Mouse (Mus musculus): ENCODE data around the gene Mpped1. TPM values are rescaled to one million over a fixed set of nuclear protein-coding genes. Genes with fewer than 3 reads are reported as not detected.

Gene Mpped1
- polyA plus RNA-seq, 1 experiment from 2014 or later, result 11.3 TPM

GRCm38 (mm10) chr15:83801011-83801410 lies 21.7 kb downstream of the Mpped1 start:
- no peak overlapping the region for H3K4me2 ChIP-seq
- peaks cover 20% of the 10 kb centered on the region for H3K4me1 ChIP-seq (replicated peaks)
- no peak overlapping the region for H3K27ac ChIP-seq
- H3K9me3 ChIP-seq, result no peaks in the 10 kb centered on the region
- WGBS, result 61% methylated on average over 5 of the region's 5 CpGs
- H3K4me3 ChIP-seq, result no peak overlapping the region
- no peak overlapping the region for H3K9ac ChIP-seq
- H3K27me3 ChIP-seq, result 0 out of 2 replicates have a peak, but pooled peaks cover 3% of the 10 kb centered on the region
- no peak for ATAC-seq (ENCODE audit: low FRiP score)
- no peaks in the 10 kb centered on the region for H3K36me3 ChIP-seq

- H3K27me3 ChIP-seq, result no peaks in the 10 kb centered on the region
- H3K27ac ChIP-seq, result no peak overlapping the region
- H3K9ac ChIP-seq, result no peak overlapping the region
- ATAC-seq (ENCODE audit: low FRiP score), result no peak
- no peaks in the 10 kb centered on the region for H3K36me3 ChIP-seq
- no peaks in the 10 kb centered on the region for H3K4me1 ChIP-seq (replicated peaks)
- no peak overlapping the region for H3K4me2 ChIP-seq
- no peaks in the 10 kb centered on the region for H3K9me3 ChIP-seq
- WGBS, result 81% methylated on average over 6 of the region's 6 CpGs
- H3K4me3 ChIP-seq, result no peak overlapping the region
Observed at GRCm38 (mm10) chr15:83814106-83814505, 34.8 kb downstream of the Mpped1 start.

- Histone ChIP-seq H3K27ac (no peak overlapping the region), H3K4me2 (no peak overlapping the region), H3K36me3 (no peaks in the 10 kb centered on the region), H3K27me3 (no peaks in the 10 kb centered on the region), H3K4me1 (replicated peaks) (peaks cover 3% of the 10 kb centered on the region; the same call in 1 of the 2 replicates), H3K4me3 (no peak overlapping the region), H3K9ac (no peak overlapping the region), H3K9me3 (no peaks in the 10 kb centered on the region)
- WGBS, result 80% methylated on average over 8 of the region's 8 CpGs
- no peak for ATAC-seq (ENCODE audit: low FRiP score)
Observed at GRCm38 (mm10) chr15:83828011-83828410, 48.7 kb downstream of the Mpped1 start.

GRCm38 (mm10) chr15:83829226-83829625 lies 50.0 kb downstream of the Mpped1 start:
- ATAC-seq (ENCODE audit: low FRiP score), result 0 out of 2 replicates have a peak, but pooled peaks have one; percentile 24
- peak overlapping the region; percentile 42; the same call in 1 of the 2 replicates for H3K27ac ChIP-seq

GRCm38 (mm10) chr15:83832265-83832664 lies 53.0 kb downstream of the Mpped1 start:
- no peaks in the 10 kb centered on the region for H3K36me3 ChIP-seq
- no peaks in the 10 kb centered on the region for H3K9me3 ChIP-seq
- H3K27ac ChIP-seq, result no peak overlapping the region
- H3K27me3 ChIP-seq, result no peaks in the 10 kb centered on the region
- WGBS, result 62% methylated on average over 6 of the region's 6 CpGs
- ATAC-seq (ENCODE audit: low FRiP score), result no peak
- H3K9ac ChIP-seq, result no peak overlapping the region
- no peak overlapping the region for H3K4me2 ChIP-seq
- H3K4me3 ChIP-seq, result no peak overlapping the region
- H3K4me1 ChIP-seq (replicated peaks), result peaks cover 3% of the 10 kb centered on the region; the same call in 1 of the 2 replicates

More at GRCm38 (mm10) chr15:83829226-83829625, 50.0 kb downstream of the Mpped1 start:
- peaks cover 3% of the 10 kb centered on the region; the same call in 1 of the 2 replicates for H3K4me1 ChIP-seq (replicated peaks)
- no peak overlapping the region for H3K9ac ChIP-seq
- H3K4me3 ChIP-seq, result no peak overlapping the region
- H3K36me3 ChIP-seq, result no peaks in the 10 kb centered on the region
- H3K9me3 ChIP-seq, result no peaks in the 10 kb centered on the region
- WGBS, result 74% methylated on average over 13 of the region's 13 CpGs
- no peaks in the 10 kb centered on the region for H3K27me3 ChIP-seq
- no peak overlapping the region for H3K4me2 ChIP-seq

- Histone ChIP-seq H3K9me3 (no peaks in the 10 kb centered on the region), H3K9ac (no peak overlapping the region), H3K36me3 (no peaks in the 10 kb centered on the region), H3K4me1 (replicated peaks) (peaks cover 33% of the 10 kb centered on the region), H3K4me3 (no peak overlapping the region), H3K4me2 (no peak overlapping the region), H3K27ac (no peak overlapping the region), H3K27me3 (peaks cover 24% of the 10 kb centered on the region)
- 80% methylated on average over 10 of the region's 10 CpGs for WGBS
- no peak for ATAC-seq (ENCODE audit: low FRiP score)
Observed at GRCm38 (mm10) chr15:83840950-83841719, 61.9 kb downstream of the Mpped1 start.

- WGBS, result 83% methylated on average over 12 of the region's 12 CpGs
- Histone ChIP-seq H3K9me3 (no peaks in the 10 kb centered on the region), H3K36me3 (no peaks in the 10 kb centered on the region), H3K27ac (no peak overlapping the region), H3K9ac (no peak overlapping the region), H3K4me2 (no peak overlapping the region), H3K4me1 (replicated peaks) (peaks cover 46% of the 10 kb centered on the region), H3K4me3 (no peak overlapping the region), H3K27me3 (peaks cover 24% of the 10 kb centered on the region)
- ATAC-seq (ENCODE audit: low FRiP score), result no peak
Observed at GRCm38 (mm10) chr15:83842419-83842818, 63.2 kb downstream of the Mpped1 start.

GRCm38 (mm10) chr15:83842915-83843789 lies 63.9 kb downstream of the Mpped1 start:
- Histone ChIP-seq H3K9ac (no peak overlapping the region), H3K9me3 (no peaks in the 10 kb centered on the region), H3K27ac (peak overlapping the region; percentile 48), H3K36me3 (no peaks in the 10 kb centered on the region), H3K4me2 (no peak overlapping the region), H3K4me1 (replicated peaks) (peaks cover 53% of the 10 kb centered on the region), H3K27me3 (peaks cover 24% of the 10 kb centered on the region), H3K4me3 (no peak overlapping the region)
- 40% methylated on average over 22 of the region's 22 CpGs for WGBS
- no peak for ATAC-seq (ENCODE audit: low FRiP score)

- WGBS, result 21% methylated on average over 11 of the region's 11 CpGs
- peak; percentile 14; the same call in 1 of the 2 replicates for ATAC-seq (ENCODE audit: low FRiP score)
- no peak overlapping the region for H3K9ac ChIP-seq
- H3K4me3 ChIP-seq, result no peak overlapping the region
- H3K27ac ChIP-seq, result peak overlapping the region; percentile 44; the same call in 1 of the 2 replicates
- no peaks in the 10 kb centered on the region for H3K9me3 ChIP-seq
- no peaks in the 10 kb centered on the region for H3K36me3 ChIP-seq
- no peak overlapping the region for H3K4me2 ChIP-seq
- peaks cover 61% of the 10 kb centered on the region for H3K4me1 ChIP-seq (replicated peaks)
- peaks cover 15% of the 10 kb centered on the region for H3K27me3 ChIP-seq
Observed at GRCm38 (mm10) chr15:83845734-83846133, 66.5 kb downstream of the Mpped1 start.

GRCm38 (mm10) chr15:83846592-83846991 lies 67.3 kb downstream of the Mpped1 start:
- Histone ChIP-seq H3K36me3 (no peaks in the 10 kb centered on the region), H3K27me3 (peaks cover 13% of the 10 kb centered on the region), H3K27ac (no peak overlapping the region), H3K9me3 (no peaks in the 10 kb centered on the region), H3K4me3 (no peak overlapping the region), H3K4me1 (replicated peaks) (peaks cover 61% of the 10 kb centered on the region), H3K9ac (no peak overlapping the region), H3K4me2 (no peak overlapping the region)
- ATAC-seq (ENCODE audit: low FRiP score), result no peak
- WGBS, result 38% methylated on average over 8 of the region's 8 CpGs

GRCm38 (mm10) chr15:83847512-83847911 lies 68.2 kb downstream of the Mpped1 start:
- no peak overlapping the region for H3K9ac ChIP-seq
- H3K4me1 ChIP-seq (replicated peaks), result peaks cover 59% of the 10 kb centered on the region
- H3K27ac ChIP-seq, result peak overlapping the region; percentile 63
- H3K27me3 ChIP-seq, result peaks cover 5% of the 10 kb centered on the region; the same call in 1 of the 2 replicates
- no peaks in the 10 kb centered on the region for H3K9me3 ChIP-seq
- H3K4me3 ChIP-seq, result no peak overlapping the region
- no peaks in the 10 kb centered on the region for H3K36me3 ChIP-seq
- ATAC-seq (ENCODE audit: low FRiP score), result no peak
- 78% methylated on average over 4 of the region's 4 CpGs for WGBS
- no peak overlapping the region for H3K4me2 ChIP-seq

GRCm38 (mm10) chr15:83848193-83848592 lies 68.9 kb downstream of the Mpped1 start:
- Histone ChIP-seq H3K9me3 (no peaks in the 10 kb centered on the region), H3K4me1 (replicated peaks) (peaks cover 54% of the 10 kb centered on the region), H3K27me3 (0 out of 2 replicates have a peak, but pooled peaks cover 5% of the 10 kb centered on the region), H3K9ac (no peak overlapping the region), H3K36me3 (no peaks in the 10 kb centered on the region), H3K4me2 (no peak overlapping the region), H3K4me3 (no peak overlapping the region), H3K27ac (peak overlapping the region; percentile 66)
- ATAC-seq (ENCODE audit: low FRiP score), result 0 out of 2 replicates have a peak, but pooled peaks have one; percentile 21
- 42% methylated on average over 9 of the region's 9 CpGs for WGBS

Measured in hindbrain, embryonic 13.5 days (tissue).